Mouse (Mus musculus) forebrain, postnatal 0 days (tissue): ENCODE results near the gene Adh6a. TPM values are rescaled to one million over a fixed set of nuclear protein-coding genes. Genes with fewer than 3 reads are reported as not detected.
"Not testable (repeated sequence)": the region's sequence is repeated elsewhere in the genome, so short reads cannot be mapped to it uniquely, and the experiment has no call there.

Experiments used
- ATAC-seq: fragments of 200-750 bp; cut with Nextera tagmentation; 2 replicates; pipeline ENCODE4 v1.8.0; 2017; ENCODE audit warnings: mild to moderate bottlenecking, moderate library complexity
- DNase-seq: peaks from one replicate; pipeline ENCODE4 v3.0.0-alpha.2; 2015
- H3K27ac ChIP-seq: fragments of 300-500 bp; sonication (generic); 2 replicates; pipeline ENCODE4 v1.5.1; 2014; ENCODE audit warnings: low read depth, mild to moderate bottlenecking, antibody characterized with exemption, low read length, moderate library complexity, mixed read lengths
- H3K27me3 ChIP-seq: fragments of 300-500 bp; sonication (generic); 2 replicates; pipeline ENCODE4 v1.6.1; 2014; ENCODE audit warnings: mild to moderate bottlenecking, low read length, mixed read lengths; ENCODE audit not compliant: insufficient read depth
- H3K36me3 ChIP-seq: fragments of 300-500 bp; sonication (generic); 2 replicates; pipeline ENCODE4 v1.6.1; 2014; ENCODE audit warnings: mild to moderate bottlenecking, moderate library complexity; ENCODE audit not compliant: insufficient read depth
- H3K4me1 ChIP-seq: fragments of 300-500 bp; sonication (generic); 2 replicates; pipeline ENCODE4 v1.6.1; 2014; ENCODE audit warnings: antibody characterized with exemption; ENCODE audit not compliant: insufficient read depth
- H3K4me2 ChIP-seq: fragments of 300-500 bp; sonication (generic); 2 replicates; pipeline ENCODE4 v1.6.1; 2014; ENCODE audit warnings: low read depth, mild to moderate bottlenecking, moderate library complexity
- H3K4me3 ChIP-seq: fragments of 300-500 bp; sonication (generic); 2 replicates; pipeline ENCODE4 v1.5.1; 2014; ENCODE audit warnings: low read depth, low read length, mixed read lengths
- H3K9ac ChIP-seq: fragments of 300-500 bp; sonication (generic); 2 replicates; pipeline ENCODE4 v1.6.1; 2014; ENCODE audit warnings: mild to moderate bottlenecking
- H3K9me3 ChIP-seq: fragments of 300-500 bp; sonication (generic); 2 replicates; pipeline ENCODE4 v1.6.1; 2016; ENCODE audit warnings: low read length
- CTCF ChIP-seq: sonication (generic); IDR thresholded peaks from 2 replicates; pipeline ENCODE4 v1.5.1; 2016; ENCODE audit warnings: antibody characterized with exemption, control low read depth, low read depth
- WGBS: fragments of 180-500 bp; shearing (Covaris S2); extraction: QIAGEN DNeasy Blood & Tissue Kit; methylation state at CpG from one replicate; pipeline ENCODE4 v1.1.7; 2014; 5-methylcytosine and 5-hydroxymethylcytosine counted together
- polyA plus RNA-seq: library from polyadenylated mRNA; unstranded; fragments of >200 nt; fragmentation: Nextera tagmentation; extraction: Ambion mirVana; gene quantifications from 2 replicates; pipeline ENCODE4 v1.2.1, GENCODE M21; 2015
- total RNA-seq: library from RNA; depleted of rRNA; stranded (reverse); fragments of >200 nt; gene quantifications from 2 replicates; pipeline ENCODE4 v1.2.3, GENCODE M21; 2014

Adh6a gene
- total and polyA plus RNA-seq, 2 experiments from 2014 or later, result not detected

- H3K9me3 ChIP-seq, result no peaks in the 10 kb centered on the region
- H3K27me3 ChIP-seq, result no peaks in the 10 kb centered on the region
- no peak overlapping the region for H3K27ac ChIP-seq
- WGBS, result 73% methylated on average over 3 of the region's 3 CpGs
- DNase-seq, result no peak
- ATAC-seq, result no peak
- H3K4me1 ChIP-seq, result no peaks in the 10 kb centered on the region
- H3K4me3 ChIP-seq, result no peak overlapping the region
- H3K4me2 ChIP-seq, result no peak overlapping the region
- no peak for TF ChIP-seq CTCF
- H3K9ac ChIP-seq, result no peak overlapping the region
- H3K36me3 ChIP-seq, result no peaks in the 10 kb centered on the region
Observed at GRCm38 (mm10) chr3:138347041-138347440, 34.0 kb downstream of the Adh6a start.

DNA sequence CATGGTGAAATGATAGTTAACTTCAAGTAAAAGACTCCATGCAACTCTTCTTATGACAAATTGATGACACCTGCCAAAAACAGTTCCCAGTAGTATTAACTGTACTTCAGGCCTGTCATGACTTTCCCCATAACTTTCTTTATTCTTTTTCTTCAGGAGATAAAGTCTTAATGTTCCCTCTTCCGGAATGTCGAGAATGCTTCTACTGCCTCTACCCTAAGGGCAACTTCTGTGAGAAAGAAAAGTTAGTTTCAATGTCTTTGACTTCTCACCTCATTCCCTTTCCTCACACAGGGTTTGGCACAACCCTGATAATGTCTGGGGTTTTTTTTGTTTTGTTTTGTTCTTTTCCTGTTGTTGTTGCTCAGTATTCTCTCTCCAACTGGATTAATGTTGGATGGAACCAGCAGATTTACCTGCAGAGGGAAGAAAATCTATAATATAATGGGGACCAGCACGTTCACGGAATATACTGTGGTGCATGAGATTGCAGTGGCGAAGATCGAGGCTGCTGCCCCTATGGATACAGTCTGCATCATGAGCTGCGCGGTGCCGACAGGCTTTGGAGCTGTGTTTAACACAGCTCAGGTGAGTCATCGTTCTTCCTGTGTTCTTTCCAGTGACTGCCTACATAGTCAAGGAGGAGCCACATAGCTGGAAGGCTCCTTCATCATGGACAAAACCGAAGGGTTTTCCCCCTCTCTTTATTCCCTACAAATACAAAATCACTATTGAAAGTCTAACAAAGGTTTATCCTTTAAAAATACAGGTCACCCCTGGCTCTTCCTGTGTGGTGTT lies 39.1 kb downstream of the Adh6a start:
- no peak for TF ChIP-seq CTCF
- Histone ChIP-seq H3K9me3 (no peaks in the 10 kb centered on the region), H3K9ac (no peak overlapping the region), H3K4me3 (no peak overlapping the region), H3K27ac (no peak overlapping the region), H3K36me3 (no peaks in the 10 kb centered on the region), H3K27me3 (no peaks in the 10 kb centered on the region), H3K4me1 (no peaks in the 10 kb centered on the region), H3K4me2 (no peak overlapping the region)
- DNase-seq (no peak), ATAC-seq (no peak)
- WGBS, result 96% methylated on average over 11 of the region's 11 CpGs

DNA sequence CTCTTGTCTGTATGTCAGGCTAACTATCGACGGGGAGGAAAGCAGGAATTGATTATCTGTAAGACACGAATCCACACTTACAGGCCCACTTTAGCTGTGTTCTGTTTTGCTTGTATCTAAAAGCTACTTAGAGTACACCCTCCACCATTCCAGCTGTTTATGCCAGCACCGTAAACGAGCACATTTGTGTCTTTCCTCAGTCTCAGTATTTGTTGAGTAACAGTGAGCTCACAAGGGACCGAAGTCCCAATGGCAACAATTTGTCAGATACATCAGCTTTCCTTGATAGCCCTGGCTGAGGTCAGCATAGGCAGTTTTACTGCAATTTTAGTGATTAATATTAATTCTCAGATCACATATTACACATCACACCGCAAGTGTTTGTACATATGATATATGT lies 45.8 kb downstream of the Adh6a start:
- TF ChIP-seq CTCF, result no peak
- DNase-seq, result no peak
- no peak overlapping the region for H3K9ac ChIP-seq

GRCm38 (mm10) chr3:138360721-138361120 lies 47.6 kb downstream of the Adh6a start:
- no peak for ATAC-seq
- WGBS, result 85% methylated on average over 4 of the region's 4 CpGs
- TF ChIP-seq CTCF, result no peak
- H3K9me3 ChIP-seq, result no peaks in the 10 kb centered on the region
- H3K4me3 ChIP-seq, result no peak overlapping the region
- no peaks in the 10 kb centered on the region for H3K36me3 ChIP-seq
- H3K4me1 ChIP-seq, result no peaks in the 10 kb centered on the region
- H3K27me3 ChIP-seq, result no peaks in the 10 kb centered on the region
- no peak overlapping the region for H3K9ac ChIP-seq
- no peak for DNase-seq
- H3K27ac ChIP-seq, result no peak overlapping the region
- H3K4me2 ChIP-seq, result no peak overlapping the region

More for the DNA sequence above, 45.8 kb downstream of the Adh6a start:
- Histone ChIP-seq H3K4me3 (no peak overlapping the region), H3K36me3 (no peaks in the 10 kb centered on the region), H3K27ac (no peak overlapping the region), H3K9me3 (no peaks in the 10 kb centered on the region), H3K4me2 (no peak overlapping the region), H3K27me3 (no peaks in the 10 kb centered on the region), H3K4me1 (no peaks in the 10 kb centered on the region)
- 87% methylated on average over 7 of the region's 7 CpGs for WGBS
- no peak for ATAC-seq

GRCm38 (mm10) chr3:138362920-138363319 lies 49.8 kb downstream of the Adh6a start:
- no peak overlapping the region for H3K9ac ChIP-seq
- DNase-seq (no peak), ATAC-seq (no peak)
- no peak overlapping the region for H3K4me2 ChIP-seq
- no peaks in the 10 kb centered on the region for H3K36me3 ChIP-seq
- no peak overlapping the region for H3K4me3 ChIP-seq
- H3K27me3 ChIP-seq, result no peaks in the 10 kb centered on the region
- H3K27ac ChIP-seq, result no peak overlapping the region
- 78% methylated on average over 2 of the region's 2 CpGs for WGBS
- no peak for TF ChIP-seq CTCF
- no peaks in the 10 kb centered on the region for H3K4me1 ChIP-seq
- H3K9me3 ChIP-seq, result no peaks in the 10 kb centered on the region

GRCm38 (mm10) chr3:138366181-138366580 lies 53.1 kb downstream of the Adh6a start:
- Histone ChIP-seq H3K36me3 (no peaks in the 10 kb centered on the region), H3K9me3 (no peaks in the 10 kb centered on the region)

DNA sequence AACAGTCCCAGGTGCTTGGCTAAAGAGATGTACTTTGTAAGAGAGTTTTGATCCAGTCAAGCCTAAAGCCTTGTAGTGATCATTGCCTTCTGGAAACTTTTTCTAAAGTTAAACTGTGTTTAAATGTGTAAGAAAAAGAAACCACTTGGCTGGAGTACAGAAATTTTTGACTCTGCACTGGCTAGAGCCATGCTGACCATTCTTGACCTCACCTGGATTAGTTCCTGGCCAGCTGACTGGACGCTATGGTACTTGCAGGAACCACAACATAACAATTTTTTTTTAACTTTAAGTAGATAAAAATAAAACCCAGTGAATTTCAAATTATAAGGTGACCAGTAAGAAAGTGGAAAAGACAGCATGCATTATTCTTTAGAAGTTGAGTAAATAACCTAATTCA lies 56.5 kb downstream of the Adh6a start:
- H3K4me1 ChIP-seq, result no peaks in the 10 kb centered on the region
- H3K9me3 ChIP-seq, result no peaks in the 10 kb centered on the region
- ATAC-seq, result no peak
- WGBS, result 82% methylated on average over 1 of the region's 1 CpGs
- DNase-seq, result no peak
- H3K4me2 ChIP-seq, result no peak overlapping the region
- H3K27me3 ChIP-seq, result no peaks in the 10 kb centered on the region
- H3K27ac ChIP-seq, result no peak overlapping the region
- H3K9ac ChIP-seq, result no peak overlapping the region
- TF ChIP-seq CTCF, result no peak
- no peak overlapping the region for H3K4me3 ChIP-seq
- no peaks in the 10 kb centered on the region for H3K36me3 ChIP-seq

More at GRCm38 (mm10) chr3:138366181-138366580, 53.1 kb downstream of the Adh6a start:
- ATAC-seq (no peak), DNase-seq (no peak)
- Histone ChIP-seq H3K27ac (no peak overlapping the region), H3K27me3 (no peaks in the 10 kb centered on the region), H3K4me2 (no peak overlapping the region), H3K4me3 (no peak overlapping the region), H3K9ac (no peak overlapping the region), H3K4me1 (no peaks in the 10 kb centered on the region)
- no peak for TF ChIP-seq CTCF
- WGBS, result 81% methylated on average over 2 of the region's 2 CpGs

- H3K9ac ChIP-seq, H3K4me3 ChIP-seq, DNase-seq, H3K27ac ChIP-seq, H3K36me3 ChIP-seq, H3K4me1 ChIP-seq, ATAC-seq, H3K4me2 ChIP-seq, H3K27me3 ChIP-seq, H3K9me3 ChIP-seq: not testable (repeated sequence)
- WGBS, result 82% methylated on average over 4 of the region's 4 CpGs
Observed at GRCm38 (mm10) chr3:138370289-138370688, 57.2 kb downstream of the Adh6a start.
